Mouse (Mus musculus): ENCODE results near the gene Hadha.

DNA sequence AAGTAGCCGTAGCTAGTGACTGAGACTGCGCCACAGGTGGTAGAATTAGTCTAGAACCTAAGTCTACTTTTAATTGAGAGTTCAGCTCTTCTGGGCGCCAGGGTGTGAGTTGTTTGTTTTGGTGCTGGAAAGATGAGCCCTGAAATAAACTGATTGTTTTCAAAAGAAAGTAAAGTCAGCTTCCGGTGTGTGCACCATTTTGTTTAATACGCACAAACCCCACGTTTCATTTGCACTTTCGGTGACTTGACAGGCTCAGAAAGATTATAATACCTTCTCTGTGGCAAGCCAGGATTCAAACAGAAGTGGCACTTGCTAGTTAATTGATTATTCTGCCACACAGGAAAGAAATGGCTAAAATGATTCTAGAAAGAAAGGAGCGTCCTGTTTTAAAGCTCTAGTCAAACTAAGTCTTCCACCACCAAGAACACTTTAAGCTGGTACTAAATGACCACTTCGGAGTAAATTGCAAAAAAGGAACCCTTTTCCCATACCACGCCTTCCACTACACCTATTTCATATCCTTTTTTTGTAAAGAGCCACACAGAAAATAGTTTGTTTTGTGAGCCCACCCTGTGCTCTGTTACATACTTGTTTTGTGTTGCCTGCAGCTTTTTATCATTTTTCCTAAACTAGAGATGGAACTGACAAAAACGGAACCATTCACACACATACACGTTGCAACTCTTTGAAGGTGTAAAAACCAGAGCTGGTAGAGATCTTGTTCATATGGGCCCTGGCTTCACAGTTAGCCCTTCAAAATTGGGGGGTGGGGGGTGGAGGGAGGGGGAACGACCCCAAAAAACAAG is 1.1 kb upstream of the Hadha start:
- TF ChIP-seq POLR2A (IDR thresholded peaks at IDR 0.05; ENCODE audit: borderline replicate concordance, extremely low read depth, low read depth, low read length) = no peak
- TF ChIP-seq CTCF (IDR thresholded peaks at IDR 0.05; ENCODE audit: insufficient read depth, low read length) = no peak

Measured in lung, adult 2 months (tissue).